Mouse (Mus musculus): ENCODE measurements around the gene Tnrc6c.

Gene Tnrc6c

GRCm38 (mm10) chr11:117633310-117633709 lies 20.8 kb upstream of the Tnrc6c start:
- DNase-seq (ENCODE audit: low read depth in 1 of 2, low spot score in 2 of 2): no peak

- DNase-seq (ENCODE audit: low read depth in 1 of 2, low spot score in 2 of 2): no peak
These were observed 15.7 kb upstream of the Tnrc6c start for GRCm38 (mm10) chr11:117638386-117638785.

GRCm38 (mm10) chr11:117638809-117639208 lies 15.3 kb upstream of the Tnrc6c start:
- no peak for DNase-seq (ENCODE audit: low read depth in 1 of 2, low spot score in 2 of 2)

- DNase-seq (ENCODE audit: low read depth in 1 of 2, low spot score in 2 of 2): no peak
These were observed 14.6 kb upstream of the Tnrc6c start for GRCm38 (mm10) chr11:117639331-117639970.

- DNase-seq (ENCODE audit: low read depth in 1 of 2, low spot score in 2 of 2): no peak
These were observed 11.9 kb upstream of the Tnrc6c start for GRCm38 (mm10) chr11:117642181-117642580.

GRCm38 (mm10) chr11:117643240-117643639 lies 10.8 kb upstream of the Tnrc6c start:
- DNase-seq (ENCODE audit: low read depth in 1 of 2, low spot score in 2 of 2): no peak

GRCm38 (mm10) chr11:117646786-117647185 lies 7.3 kb upstream of the Tnrc6c start:
- no peak for DNase-seq (ENCODE audit: low read depth in 1 of 2, low spot score in 2 of 2)

- DNase-seq (ENCODE audit: low read depth in 1 of 2, low spot score in 2 of 2): no peak
These were observed 6.1 kb upstream of the Tnrc6c start for GRCm38 (mm10) chr11:117648005-117648404.

GRCm38 (mm10) chr11:117650721-117651644 lies 3.1 kb upstream of the Tnrc6c start:
- no peak for DNase-seq (ENCODE audit: low read depth in 1 of 2, low spot score in 2 of 2)

GRCm38 (mm10) chr11:117652907-117653306 lies 1.2 kb upstream of the Tnrc6c start:
- DNase-seq (ENCODE audit: low read depth in 1 of 2, low spot score in 2 of 2): no peak

GRCm38 (mm10) chr11:117654380-117654924 lies 363 bp downstream of the Tnrc6c start:
- DNase-seq (ENCODE audit: low read depth in 1 of 2, low spot score in 2 of 2): peak; percentile 97

- no peak for DNase-seq (ENCODE audit: low read depth in 1 of 2, low spot score in 2 of 2)
These were observed 824 bp downstream of the Tnrc6c start for GRCm38 (mm10) chr11:117654934-117655291.

GRCm38 (mm10) chr11:117655292-117656076 lies 1.4 kb downstream of the Tnrc6c start:
- DNase-seq (ENCODE audit: low read depth in 1 of 2, low spot score in 2 of 2): peak in 1 of 2 experiments; percentile 19

- DNase-seq (ENCODE audit: low read depth in 1 of 2, low spot score in 2 of 2): no peak
These were observed 1.9 kb downstream of the Tnrc6c start for GRCm38 (mm10) chr11:117656077-117656401.

- no peak for DNase-seq (ENCODE audit: low read depth in 1 of 2, low spot score in 2 of 2)
These were observed 4.9 kb downstream of the Tnrc6c start for GRCm38 (mm10) chr11:117658974-117659373.

GRCm38 (mm10) chr11:117663036-117663809 lies 9.1 kb downstream of the Tnrc6c start:
- peak in 1 of 2 experiments; percentile 40 for DNase-seq (ENCODE audit: low read depth in 1 of 2, low spot score in 2 of 2)

- DNase-seq (ENCODE audit: low read depth in 1 of 2, low spot score in 2 of 2): no peak
These were observed 9.7 kb downstream of the Tnrc6c start for GRCm38 (mm10) chr11:117663810-117664139.

- no peak for DNase-seq (ENCODE audit: low read depth in 1 of 2, low spot score in 2 of 2)
These were observed 11.1 kb downstream of the Tnrc6c start for GRCm38 (mm10) chr11:117665189-117665588.

GRCm38 (mm10) chr11:117666563-117666962 lies 12.5 kb downstream of the Tnrc6c start:
- no peak for DNase-seq (ENCODE audit: low read depth in 1 of 2, low spot score in 2 of 2)

- DNase-seq (ENCODE audit: low read depth in 1 of 2, low spot score in 2 of 2): no peak
These were observed 13.1 kb downstream of the Tnrc6c start for GRCm38 (mm10) chr11:117667152-117667551.

- no peak for DNase-seq (ENCODE audit: low read depth in 1 of 2, low spot score in 2 of 2)
These were observed 13.7 kb downstream of the Tnrc6c start for GRCm38 (mm10) chr11:117667825-117668224.

Data from monocyte, adult 2 months (primary cell).